Mouse (Mus musculus): ENCODE results near the gene Tas1r1. TPM values are rescaled to one million over a fixed set of nuclear protein-coding genes. Genes with fewer than 3 reads are reported as not detected.

The Tas1r1 gene
- polyA plus RNA-seq, 1 experiment, result 4.0 TPM

DNA sequence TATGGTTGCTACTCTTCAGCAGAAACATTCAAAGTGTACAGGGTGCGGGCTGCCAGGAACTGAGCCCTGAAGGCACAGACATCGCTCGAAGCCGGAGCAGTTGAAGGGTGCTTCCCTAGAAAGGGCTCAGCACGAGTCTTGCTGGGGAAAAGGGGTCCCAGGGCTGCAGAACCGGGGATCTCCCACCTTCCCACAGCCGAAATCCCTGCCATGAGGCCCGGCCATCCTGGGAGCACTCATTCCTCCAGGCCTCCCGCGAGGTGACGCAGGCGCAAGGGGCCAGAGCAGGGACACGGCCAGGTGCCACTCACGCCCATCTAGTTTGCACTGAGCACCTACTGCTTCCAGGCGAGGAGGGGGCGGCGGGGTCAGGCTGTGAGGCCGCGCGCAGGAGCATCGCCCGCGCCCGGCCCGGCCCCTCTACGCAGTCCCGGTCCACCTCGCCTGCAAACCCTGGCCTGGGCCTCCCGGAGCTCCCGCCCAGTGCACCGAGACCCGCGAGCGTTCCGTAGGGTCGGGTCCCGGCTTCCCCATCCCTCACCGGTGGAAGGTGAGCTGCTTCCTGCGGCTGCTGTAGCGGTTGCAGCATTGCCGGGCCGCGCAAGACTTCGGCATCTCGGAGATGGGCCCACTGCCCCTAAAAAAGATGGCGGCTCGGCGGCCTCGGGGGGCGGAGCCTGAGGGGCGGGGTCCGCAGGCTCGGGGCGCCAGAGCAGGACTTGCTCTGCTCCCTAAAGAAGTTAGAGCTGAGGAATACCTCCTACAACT is 49.8 kb downstream of the Tas1r1 start, which contains the start of gene Thap3:
Gene Thap3 (minus strand): TSS at position 656 of the 768 bp plus-strand sequence.
- no peak for DNase-seq (ENCODE audit: low read depth)

DNA sequence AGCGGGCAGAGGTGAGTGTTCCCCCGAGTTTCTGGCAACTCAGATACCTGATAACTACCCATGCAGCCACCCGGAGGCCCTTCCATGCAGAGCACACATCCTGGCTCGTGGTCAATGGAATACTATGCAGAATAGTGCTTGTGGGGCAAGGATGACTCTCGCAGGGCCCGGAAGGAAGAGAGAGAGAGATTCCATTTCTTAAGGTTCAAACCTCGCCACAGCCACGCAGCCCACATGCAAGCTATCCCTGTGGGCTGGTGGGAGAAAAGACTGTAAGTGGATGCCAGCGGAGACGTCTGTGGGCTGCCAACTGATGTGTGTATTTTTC is 50.4 kb downstream of the Tas1r1 start:
- no peak for DNase-seq (ENCODE audit: low read depth)

DNA sequence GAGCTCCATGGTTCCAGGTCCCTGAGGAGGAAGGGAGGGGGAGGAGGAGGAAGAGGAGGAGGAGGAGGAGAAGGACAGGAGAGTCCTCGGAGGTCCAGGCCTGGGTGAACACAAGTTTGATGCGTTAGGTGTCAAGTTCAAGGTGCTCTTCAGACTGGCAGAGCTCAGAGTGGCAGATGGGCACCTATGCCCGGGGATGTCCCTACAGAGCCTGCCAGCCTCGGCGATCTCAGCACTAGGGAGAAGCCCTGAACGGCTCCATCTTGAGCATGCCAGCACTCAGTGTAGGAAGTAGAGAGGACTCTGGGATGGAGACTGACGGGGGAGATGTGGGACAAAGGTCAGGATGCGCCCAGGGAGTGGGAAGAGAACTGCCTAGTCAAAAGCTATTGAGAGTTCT is 51.7 kb downstream of the Tas1r1 start:
- DNase-seq (ENCODE audit: low read depth), result no peak

DNA sequence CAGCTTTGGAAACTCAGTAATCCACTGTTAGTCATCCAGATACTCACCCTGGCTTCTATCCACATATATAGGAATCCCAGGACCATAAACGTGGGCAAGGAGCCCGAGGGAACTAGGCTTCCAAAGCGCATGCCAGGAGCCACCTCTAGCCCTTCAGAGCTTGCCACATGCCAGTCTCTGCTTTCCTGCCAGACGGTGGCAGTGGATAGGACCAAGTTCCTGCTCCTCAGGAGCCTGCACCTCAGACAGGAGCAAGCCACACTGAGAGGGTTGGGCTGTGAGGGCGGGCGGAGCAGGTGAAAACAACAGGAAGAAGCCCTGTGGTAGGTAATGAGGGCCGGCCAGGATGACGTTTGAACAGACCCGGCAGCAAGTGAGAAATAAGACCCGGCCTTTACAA is 52.5 kb downstream of the Tas1r1 start:
- no peak for DNase-seq (ENCODE audit: low read depth)

DNA sequence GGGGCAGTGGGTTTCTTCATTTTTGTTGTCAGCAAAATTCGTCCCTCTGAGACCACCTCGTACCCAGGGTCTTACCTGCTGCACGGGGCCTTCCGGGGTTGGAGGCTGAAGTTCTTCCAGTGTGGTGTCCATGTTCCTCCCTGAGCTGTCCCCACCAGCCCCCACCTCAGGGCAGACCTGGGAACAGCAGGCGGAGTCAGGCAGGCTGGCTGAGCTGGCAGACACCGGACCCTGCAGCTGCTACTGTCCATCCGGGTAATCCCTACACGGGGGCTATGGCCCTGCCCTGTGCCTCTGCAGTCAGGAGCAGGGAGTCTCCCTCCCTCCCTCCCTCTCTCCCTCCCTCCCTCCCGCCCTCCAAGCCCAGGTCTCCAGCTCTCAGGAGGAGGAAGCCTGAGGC is 54.8 kb downstream of the Tas1r1 start:
- no peak for DNase-seq (ENCODE audit: low read depth)

DNA sequence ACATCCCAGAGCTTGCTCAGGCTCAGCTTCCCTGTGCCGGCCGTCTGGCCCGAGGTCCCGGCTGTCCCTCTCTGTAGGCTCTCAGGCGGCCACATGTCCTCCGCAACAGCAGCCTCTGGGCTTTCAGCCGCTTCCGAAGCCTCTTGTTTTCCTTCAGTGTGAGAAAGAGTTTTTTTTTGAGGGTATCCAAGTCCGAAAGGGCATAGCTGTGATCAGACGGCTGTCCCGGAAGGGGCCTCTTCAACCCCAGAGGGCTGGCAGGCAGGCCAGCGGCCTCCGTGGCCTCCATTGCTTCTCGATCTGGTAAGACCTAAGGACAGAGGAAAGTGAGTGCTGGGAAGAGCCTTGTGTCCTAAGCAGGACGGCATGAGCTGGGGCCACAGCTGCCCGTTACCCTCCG is 55.3 kb downstream of the Tas1r1 start:
- no peak for DNase-seq (ENCODE audit: low read depth)

DNA sequence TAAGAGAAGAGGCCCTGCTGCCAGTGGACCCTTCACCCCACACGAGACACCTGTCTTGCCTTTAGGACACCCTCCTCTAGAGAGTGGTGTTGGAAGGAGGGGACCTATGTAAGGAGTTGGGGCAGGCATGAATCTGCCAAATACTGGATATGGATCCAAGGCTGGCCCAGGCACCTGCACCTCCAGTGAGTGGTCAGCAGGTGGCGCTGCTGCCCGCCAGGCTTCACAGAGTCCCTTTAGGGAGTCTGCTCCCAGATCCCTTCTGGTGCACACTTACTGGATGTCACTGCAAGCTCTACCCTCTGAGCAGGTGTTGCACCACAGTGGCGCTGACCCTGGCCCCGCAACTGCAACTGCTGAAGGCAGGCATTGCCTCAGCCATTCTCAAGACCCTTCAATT is 57.0 kb downstream of the Tas1r1 start:
- DNase-seq (ENCODE audit: low read depth), result no peak

DNA sequence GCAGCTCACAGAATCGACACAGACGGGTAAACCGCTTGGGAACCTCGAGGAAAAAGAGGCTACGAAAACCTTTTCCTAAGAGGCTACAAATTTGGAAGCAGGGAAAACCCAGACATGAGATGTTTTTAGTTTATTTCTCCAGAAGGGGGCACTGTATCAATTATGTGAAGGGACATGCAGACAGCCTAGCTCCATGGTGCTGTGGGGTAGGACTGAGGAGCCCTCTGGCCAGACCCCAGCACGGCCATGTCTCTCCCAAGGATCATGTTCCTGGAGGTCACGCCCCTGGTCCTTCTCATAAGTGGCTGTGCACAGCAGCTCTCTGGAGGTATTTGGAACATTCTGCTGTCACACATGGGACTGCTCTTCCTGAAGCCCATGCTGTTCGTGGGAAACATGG is 57.7 kb downstream of the Tas1r1 start:
- DNase-seq (ENCODE audit: low read depth), result no peak

Other genes with a start within 250 kb of the Tas1r1 start
- gene Camta1, start 176.7 kb downstream of the Tas1r1 start, polyA plus RNA-seq (2012; rRNA removed), result 10.3 and 12.8 TPM in 2 replicates
- gene Dnajc11, start 104.9 kb downstream of the Tas1r1 start, polyA plus RNA-seq (2012; rRNA removed), result 62.3 and 66.7 TPM in 2 replicates
- 44.1 and 51.3 TPM in 2 replicates for gene Thap3, start 49.6 kb downstream of the Tas1r1 start, polyA plus RNA-seq (2012; rRNA removed)
- 11.3 and 14.8 TPM in 2 replicates for gene Phf13, start 42.3 kb downstream of the Tas1r1 start, polyA plus RNA-seq (2012; rRNA removed)
- 20.5 and 29.4 TPM in 2 replicates for gene Klhl21, start 29.8 kb downstream of the Tas1r1 start, polyA plus RNA-seq (2012; rRNA removed)
- gene Zbtb48, start 10.9 kb downstream of the Tas1r1 start, polyA plus RNA-seq (2012; rRNA removed), result 9.8 and 12.8 TPM in 2 replicates
- gene Nol9, start 753 bp upstream of the Tas1r1 start, polyA plus RNA-seq (2012; rRNA removed), result 20.1 and 21.2 TPM in 2 replicates
- 35.0 and 37.7 TPM in 2 replicates for gene Plekhg5, start 33.9 kb upstream of the Tas1r1 start, polyA plus RNA-seq (2012; rRNA removed)
- 5.9 and 6.1 TPM in 2 replicates for gene Tnfrsf25, start 77.4 kb upstream of the Tas1r1 start, polyA plus RNA-seq (2012; rRNA removed)
- gene Espn, start 113.8 kb upstream of the Tas1r1 start, polyA plus RNA-seq (2012; rRNA removed), result 83.7 and 126 TPM in 2 replicates
- 0.32 and 0.39 TPM in 2 replicates for gene Hes2, start 120.3 kb upstream of the Tas1r1 start, polyA plus RNA-seq (2012; rRNA removed)
- gene Acot7, start 139.6 kb upstream of the Tas1r1 start, polyA plus RNA-seq (2012; rRNA removed), result 25.6 and 27.3 TPM in 2 replicates
- 23.2 and 39.4 TPM in 2 replicates for gene Gpr153, start 235.7 kb upstream of the Tas1r1 start, polyA plus RNA-seq (2012; rRNA removed)

Measured in gonadal fat pad, adult 2 months (tissue).